Mouse (Mus musculus) ES-E14 (cell line): ENCODE measurements around the gene Map4k4. TPM values are rescaled to one million over a fixed set of nuclear protein-coding genes. Genes with fewer than 3 reads are reported as not detected.

Experiments
- DNase-seq: peaks from one replicate; pipeline ENCODE4 v3.0.0-alpha.2; 2013; ENCODE audit warnings: low read depth, low spot score
- H3K27ac ChIP-seq: 2 replicates; pipeline ENCODE4 v1.5.1; 2012; ENCODE audit warnings: low read depth, mild to moderate bottlenecking, low read length, moderate library complexity, mixed read lengths; ENCODE audit not compliant: poor library complexity, insufficient read depth, severe bottlenecking
- H3K36me3 ChIP-seq: 2 replicates; pipeline ENCODE4 v1.6.1; 2012; ENCODE audit warnings: mild to moderate bottlenecking, low read length, moderate library complexity, mixed read lengths; ENCODE audit not compliant: control insufficient read depth, poor library complexity, insufficient read depth, severe bottlenecking
- H3K4me1 ChIP-seq, 2 experiments: fragments of 150-350 bp in 1 of 2; sonication (generic) in 1 of 2; 2 replicates each; pipeline ENCODE4 v1.6.1; 2012; ENCODE audit warnings: low read length in 2 of 2, mild to moderate bottlenecking in 1 of 2, mixed read lengths in 1 of 2; ENCODE audit not compliant: control insufficient read depth in 2 of 2, insufficient read depth in 2 of 2, poor library complexity in 1 of 2
- H3K4me3 ChIP-seq, 2 experiments: fragments of 150-350 bp in 1 of 2; sonication (generic) in 1 of 2; 2 replicates each; pipeline ENCODE4 v1.5.1; 2012; ENCODE audit warnings: low read length in 2 of 2, low read depth in 1 of 2, mild to moderate bottlenecking in 1 of 2, mixed read lengths in 1 of 2; ENCODE audit not compliant: insufficient read depth in 1 of 2, poor library complexity in 1 of 2, severe bottlenecking in 1 of 2
- H3K9ac ChIP-seq: 2 replicates; pipeline ENCODE4 v1.6.1; 2012; ENCODE audit warnings: low read depth, mild to moderate bottlenecking, low read length, mixed read lengths; ENCODE audit not compliant: poor library complexity, insufficient read depth, severe bottlenecking
- H3K9me3 ChIP-seq: fragments of 150-350 bp; sonication (generic); 2 replicates; pipeline ENCODE4 v1.6.1; 2012; ENCODE audit warnings: low read depth, mild to moderate bottlenecking, low read length; ENCODE audit not compliant: control insufficient read depth, insufficient read depth
- CHD2 ChIP-seq: IDR thresholded peaks from 2 replicates; pipeline ENCODE4 v1.6.1; 2014; ENCODE audit warnings: mild to moderate bottlenecking, low read depth, low read length, inconsistent platforms
- HCFC1 ChIP-seq: IDR thresholded peaks from 2 replicates; pipeline ENCODE4 v1.6.1; 2012; ENCODE audit warnings: low read length, inconsistent platforms, borderline replicate concordance; ENCODE audit not compliant: insufficient read depth
- MAFK ChIP-seq: IDR thresholded peaks from 2 replicates; pipeline ENCODE4 v1.6.1; 2014; ENCODE audit warnings: mild to moderate bottlenecking, low read depth, low read length, inconsistent platforms; ENCODE audit not compliant: insufficient read depth
- ZC3H11A ChIP-seq: IDR thresholded peaks from 2 replicates; pipeline ENCODE4 v1.6.1; 2012; ENCODE audit warnings: low read depth, mild to moderate bottlenecking, inconsistent platforms, low read length, borderline replicate concordance
- ZNF384 ChIP-seq: IDR thresholded peaks from 2 replicates; pipeline ENCODE4 v1.6.1; 2012; ENCODE audit warnings: low read depth, low read length, inconsistent platforms
- in situ Hi-C, 2 experiments: fragments of 600-800 bp; cut with MboI; formaldehyde crosslinking; loops; one replicate each; pipeline ENCODE4 v1.15.1; 2025; ENCODE audit warnings: low sequenced_read_pairs in 2 of 2, inconsistent platforms in 1 of 2; ENCODE audit not compliant: unreplicated experiment in 2 of 2
- total RNA-seq: library from RNA; depleted of rRNA; stranded (reverse); fragments of 300-350 nt; gene quantifications from 2 replicates; pipeline ENCODE4 v1.2.3, GENCODE M21; 2012

Gene Map4k4
- total RNA-seq, 1 experiment, result 142 TPM

DNA sequence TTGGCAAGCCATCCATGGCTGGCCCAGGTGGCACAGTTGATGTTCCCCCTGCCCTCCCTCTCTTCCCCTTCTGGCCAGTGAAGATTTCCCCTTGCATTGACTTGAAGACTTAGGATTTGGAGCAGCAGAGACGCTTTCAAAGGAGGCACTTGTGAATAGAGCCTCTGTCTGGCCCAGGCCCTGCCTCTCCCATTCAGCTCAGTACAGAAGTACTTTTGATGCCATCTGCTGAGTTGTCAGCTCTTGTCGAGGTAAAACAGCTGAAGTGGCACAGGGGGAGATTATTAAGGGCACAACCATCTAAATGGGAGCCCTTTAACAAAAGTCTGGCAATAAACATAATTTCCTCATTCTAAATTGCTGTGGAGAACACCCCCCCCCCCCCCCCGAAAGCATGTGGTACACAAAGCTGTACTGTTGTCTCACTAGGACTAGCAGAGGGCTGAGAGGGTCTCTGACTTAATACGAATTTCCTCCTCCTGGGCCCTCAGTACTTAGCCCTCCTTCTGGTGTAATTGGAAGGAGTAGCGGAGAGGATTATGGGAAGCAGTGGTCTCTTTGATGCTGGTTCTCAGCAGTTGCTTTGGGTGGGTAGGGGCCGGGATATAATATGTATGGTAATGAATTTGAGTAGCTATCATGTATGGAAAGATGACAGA is 47.1 kb downstream of the Map4k4 start:
- H3K9me3 ChIP-seq, result no peaks in the 10 kb centered on the region
- peaks cover 7 to 28% of the 10 kb centered on the region in 2 experiments for H3K4me1 ChIP-seq
- no peaks in the 10 kb centered on the region for H3K36me3 ChIP-seq
- TF ChIP-seq CHD2 (no peak), ZNF384 (no peak), HCFC1 (no peak), ZC3H11A (no peak), MAFK (no peak)
- no peak for DNase-seq
- H3K4me3 ChIP-seq, result no peak overlapping the region
- in situ Hi-C loops, result no loop called here
- H3K9ac ChIP-seq, result no peak overlapping the region
- H3K27ac ChIP-seq, result no peak overlapping the region

DNA sequence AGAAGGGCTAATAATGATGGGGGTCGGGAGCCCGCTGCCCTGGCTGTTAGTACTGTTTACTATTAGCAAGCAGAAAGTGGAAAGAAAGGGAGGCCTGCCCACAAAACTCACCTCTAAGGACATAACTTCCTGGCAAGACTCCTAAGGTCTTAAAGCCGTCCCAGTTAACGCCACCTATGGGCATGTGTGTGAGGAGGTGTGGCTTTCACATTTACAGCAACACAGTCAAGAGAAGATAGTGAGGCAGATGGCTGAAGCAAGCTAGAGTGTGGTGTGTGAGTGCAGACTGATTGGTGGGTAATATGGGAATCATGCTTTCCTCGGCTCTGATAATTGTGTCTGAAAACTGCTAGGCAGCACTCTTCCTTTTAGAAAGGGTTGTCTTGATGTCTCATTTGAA is 48.5 kb downstream of the Map4k4 start:
- in situ Hi-C loops, result no loop called here
- Histone ChIP-seq H3K9ac (no peak overlapping the region), H3K27ac (no peak overlapping the region), H3K4me1 (peaks cover 6 to 24% of the 10 kb centered on the region in 2 experiments), H3K4me3 (no peak overlapping the region), H3K9me3 (no peaks in the 10 kb centered on the region), H3K36me3 (no peaks in the 10 kb centered on the region)
- DNase-seq, result no peak
- TF ChIP-seq CHD2 (no peak), MAFK (no peak), ZC3H11A (no peak), ZNF384 (no peak), HCFC1 (no peak)

DNA sequence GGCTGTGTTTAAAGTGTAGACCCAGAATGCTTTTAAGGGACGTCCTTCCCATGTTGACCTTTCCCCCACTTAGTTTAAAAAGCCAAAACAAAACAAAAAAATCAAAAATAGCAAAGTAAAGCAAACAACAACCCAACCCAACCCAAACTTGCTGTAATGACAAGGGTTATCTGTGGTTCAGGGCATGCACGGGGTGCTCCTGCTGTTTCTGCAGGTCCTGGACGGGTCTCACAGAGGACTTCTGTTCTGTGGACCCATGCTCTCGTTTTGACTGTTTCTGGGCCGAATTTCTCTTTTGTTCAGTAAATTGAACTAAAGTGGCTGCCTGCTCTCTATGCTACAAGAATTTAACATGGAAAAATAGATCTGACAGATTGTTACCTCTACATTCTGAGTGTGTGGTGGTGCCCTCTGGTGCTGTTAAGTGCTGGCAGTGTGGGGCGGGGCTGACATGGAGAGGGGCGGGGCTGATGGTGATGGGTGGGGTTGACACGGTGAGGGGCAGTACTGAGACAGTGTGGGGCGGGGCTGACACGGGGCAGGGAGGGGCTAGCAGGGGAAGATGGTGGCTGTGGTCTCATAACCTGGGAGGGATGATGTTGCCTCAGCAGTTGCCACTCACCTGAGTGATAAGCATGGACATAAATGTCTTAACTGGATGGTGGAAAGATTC is 49.2 kb downstream of the Map4k4 start:
- TF ChIP-seq ZC3H11A, result no peak
- no peak for TF ChIP-seq HCFC1
- no peak for TF ChIP-seq MAFK
- TF ChIP-seq ZNF384, result no peak
- TF ChIP-seq CHD2, result no peak
- Histone ChIP-seq H3K9me3 (no peaks in the 10 kb centered on the region), H3K4me3 (peak overlapping the region in 1 of 2 experiments; percentile 46; a peak in 2 of 4 replicates), H3K27ac (no peak overlapping the region), H3K4me1 (peaks cover 4 to 19% of the 10 kb centered on the region in 2 experiments), H3K9ac (no peak overlapping the region), H3K36me3 (no peaks in the 10 kb centered on the region)
- DNase-seq, result peak; percentile 71
- in situ Hi-C loops, result no loop called here

DNA sequence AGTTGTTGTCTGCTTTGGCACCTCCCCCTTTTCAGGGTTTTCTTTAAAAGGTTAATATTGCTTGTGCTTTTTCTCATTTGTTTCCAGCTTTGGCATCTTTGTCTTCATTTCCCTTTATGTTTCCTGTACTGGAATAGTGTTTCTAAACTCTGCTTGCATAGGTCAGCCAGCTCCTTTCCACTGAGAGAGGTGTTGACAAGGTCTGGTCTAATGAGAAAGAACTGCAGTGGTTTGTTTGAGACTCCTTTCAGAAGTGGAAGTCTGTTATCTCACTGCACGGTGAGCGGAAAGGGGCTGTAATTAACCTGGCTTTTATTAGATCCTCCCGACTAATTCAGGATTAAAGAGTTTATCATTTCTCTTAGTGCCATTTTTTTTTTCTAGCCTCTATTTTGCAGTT is 49.9 kb downstream of the Map4k4 start:
- in situ Hi-C loops, result no loop called here
- no peak for DNase-seq
- H3K4me1 ChIP-seq, result peaks cover 0 to 19% of the 10 kb centered on the region in 2 experiments; a peak in 2 of 4 replicates
- H3K9ac ChIP-seq, result no peak overlapping the region
- H3K9me3 ChIP-seq, result no peaks in the 10 kb centered on the region
- no peak overlapping the region for H3K27ac ChIP-seq
- TF ChIP-seq ZNF384, result no peak
- TF ChIP-seq HCFC1, result no peak
- no peak for TF ChIP-seq CHD2
- no peak for TF ChIP-seq ZC3H11A
- TF ChIP-seq MAFK, result no peak
- no peak overlapping the region for H3K4me3 ChIP-seq
- no peaks in the 10 kb centered on the region for H3K36me3 ChIP-seq
